Mouse (Mus musculus): ENCODE measurements around the gene 1700029H14Rik. TPM values are rescaled to one million over a fixed set of nuclear protein-coding genes. Genes with fewer than 3 reads are reported as not detected.

The 1700029H14Rik gene
- polyA plus RNA-seq, 1 experiment from 2014 or later, result not detected

GRCm38 (mm10) chr8:13597777-13598176 is 35.5 kb upstream of the 1700029H14Rik start:
- no peak overlapping the region for H3K4me3 ChIP-seq (replicated peaks; ENCODE audit: low read length)
- no peaks in the 10 kb centered on the region for H3K9me3 ChIP-seq (ENCODE audit: control insufficient read depth, low read length)
- WGBS, result 97% methylated on average over 6 of the region's 6 CpGs
- H3K36me3 ChIP-seq (ENCODE audit: control insufficient read depth, insufficient read depth), result peaks cover 5% of the 10 kb centered on the region; the same call in 1 of the 2 replicates
- no peaks in the 10 kb centered on the region; the same call in 1 of the 2 replicates for H3K4me1 ChIP-seq (replicated peaks; ENCODE audit: control insufficient read depth, insufficient read depth, low read length)
- ATAC-seq, result no peak
- H3K4me2 ChIP-seq (ENCODE audit: low read length), result no peak overlapping the region
- no peak overlapping the region for H3K27ac ChIP-seq (ENCODE audit: low read length)
- H3K9ac ChIP-seq (replicated peaks; ENCODE audit: low read depth, low read length), result no peak overlapping the region
- no peaks in the 10 kb centered on the region for H3K27me3 ChIP-seq (replicated peaks; ENCODE audit: control insufficient read depth, insufficient read depth, low read length)

- Histone ChIP-seq H3K27ac (ENCODE audit: low read length) (no peak overlapping the region), H3K9me3 (ENCODE audit: control insufficient read depth, low read length) (no peaks in the 10 kb centered on the region), H3K4me2 (ENCODE audit: low read length) (no peak overlapping the region), H3K4me1 (replicated peaks; ENCODE audit: control insufficient read depth, insufficient read depth, low read length) (no peaks in the 10 kb centered on the region), H3K4me3 (replicated peaks; ENCODE audit: low read length) (no peak overlapping the region), H3K9ac (replicated peaks; ENCODE audit: low read depth, low read length) (no peak overlapping the region), H3K36me3 (ENCODE audit: control insufficient read depth, insufficient read depth) (peaks cover 5% of the 10 kb centered on the region; the same call in 1 of the 2 replicates), H3K27me3 (replicated peaks; ENCODE audit: control insufficient read depth, insufficient read depth, low read length) (no peaks in the 10 kb centered on the region)
- WGBS, result 95% methylated on average over 6 of the region's 6 CpGs
- no peak for ATAC-seq
Measured at GRCm38 (mm10) chr8:13595861-13596260, 33.6 kb upstream of the 1700029H14Rik start.

GRCm38 (mm10) chr8:13594884-13595323 is 32.6 kb upstream of the 1700029H14Rik start:
- H3K4me2 ChIP-seq (ENCODE audit: low read length), result no peak overlapping the region
- ATAC-seq, result no peak
- no peaks in the 10 kb centered on the region for H3K27me3 ChIP-seq (replicated peaks; ENCODE audit: control insufficient read depth, insufficient read depth, low read length)
- no peak overlapping the region for H3K4me3 ChIP-seq (replicated peaks; ENCODE audit: low read length)
- H3K27ac ChIP-seq (ENCODE audit: low read length), result no peak overlapping the region
- H3K9me3 ChIP-seq (ENCODE audit: control insufficient read depth, low read length), result no peaks in the 10 kb centered on the region
- no peaks in the 10 kb centered on the region for H3K4me1 ChIP-seq (replicated peaks; ENCODE audit: control insufficient read depth, insufficient read depth, low read length)
- peaks cover 5% of the 10 kb centered on the region; the same call in 1 of the 2 replicates for H3K36me3 ChIP-seq (ENCODE audit: control insufficient read depth, insufficient read depth)
- no peak overlapping the region for H3K9ac ChIP-seq (replicated peaks; ENCODE audit: low read depth, low read length)
- 86% methylated on average over 11 of the region's 11 CpGs for WGBS

- Histone ChIP-seq H3K27me3 (replicated peaks; ENCODE audit: control insufficient read depth, insufficient read depth, low read length) (no peaks in the 10 kb centered on the region), H3K4me2 (ENCODE audit: low read length) (no peak overlapping the region), H3K36me3 (ENCODE audit: control insufficient read depth, insufficient read depth) (peaks cover 5% of the 10 kb centered on the region; the same call in 1 of the 2 replicates), H3K4me3 (replicated peaks; ENCODE audit: low read length) (no peak overlapping the region), H3K4me1 (replicated peaks; ENCODE audit: control insufficient read depth, insufficient read depth, low read length) (no peaks in the 10 kb centered on the region), H3K9ac (replicated peaks; ENCODE audit: low read depth, low read length) (no peak overlapping the region), H3K9me3 (ENCODE audit: control insufficient read depth, low read length) (no peaks in the 10 kb centered on the region), H3K27ac (ENCODE audit: low read length) (no peak overlapping the region)
- ATAC-seq, result no peak
- WGBS, result 86% methylated on average over 8 of the region's 8 CpGs
Measured at GRCm38 (mm10) chr8:13593340-13593739, 31.1 kb upstream of the 1700029H14Rik start.

- no peak overlapping the region for H3K9ac ChIP-seq (replicated peaks; ENCODE audit: low read depth, low read length)
- no peak overlapping the region for H3K4me2 ChIP-seq (ENCODE audit: low read length)
- H3K27ac ChIP-seq (ENCODE audit: low read length), result no peak overlapping the region
- no peaks in the 10 kb centered on the region for H3K27me3 ChIP-seq (replicated peaks; ENCODE audit: control insufficient read depth, insufficient read depth, low read length)
- no peaks in the 10 kb centered on the region for H3K36me3 ChIP-seq (ENCODE audit: control insufficient read depth, insufficient read depth)
- no peak overlapping the region for H3K4me3 ChIP-seq (replicated peaks; ENCODE audit: low read length)
- WGBS, result 85% methylated on average over 5 of the region's 6 CpGs
- no peaks in the 10 kb centered on the region for H3K4me1 ChIP-seq (replicated peaks; ENCODE audit: control insufficient read depth, insufficient read depth, low read length)
- H3K9me3 ChIP-seq (ENCODE audit: control insufficient read depth, low read length), result no peaks in the 10 kb centered on the region
- ATAC-seq, result no peak
Measured at GRCm38 (mm10) chr8:13591246-13591645, 29.0 kb upstream of the 1700029H14Rik start.

- no peaks in the 10 kb centered on the region for H3K4me1 ChIP-seq (replicated peaks; ENCODE audit: control insufficient read depth, insufficient read depth, low read length)
- no peak overlapping the region for H3K27ac ChIP-seq (ENCODE audit: low read length)
- no peaks in the 10 kb centered on the region for H3K27me3 ChIP-seq (replicated peaks; ENCODE audit: control insufficient read depth, insufficient read depth, low read length)
- H3K4me3 ChIP-seq (replicated peaks; ENCODE audit: low read length), result no peak overlapping the region
- no peaks in the 10 kb centered on the region for H3K9me3 ChIP-seq (ENCODE audit: control insufficient read depth, low read length)
- H3K4me2 ChIP-seq (ENCODE audit: low read length), result no peak overlapping the region
- no peak overlapping the region for H3K9ac ChIP-seq (replicated peaks; ENCODE audit: low read depth, low read length)
- WGBS, result 87% methylated on average over 6 of the region's 6 CpGs
- H3K36me3 ChIP-seq (ENCODE audit: control insufficient read depth, insufficient read depth), result no peaks in the 10 kb centered on the region
- no peak for ATAC-seq
Measured at GRCm38 (mm10) chr8:13589071-13589470, 26.8 kb upstream of the 1700029H14Rik start.

GRCm38 (mm10) chr8:13584652-13585051 is 22.4 kb upstream of the 1700029H14Rik start:
- Histone ChIP-seq H3K27me3 (replicated peaks; ENCODE audit: control insufficient read depth, insufficient read depth, low read length) (no peaks in the 10 kb centered on the region), H3K4me3 (replicated peaks; ENCODE audit: low read length) (no peak overlapping the region), H3K9ac (replicated peaks; ENCODE audit: low read depth, low read length) (no peak overlapping the region), H3K4me1 (replicated peaks; ENCODE audit: control insufficient read depth, insufficient read depth, low read length) (no peaks in the 10 kb centered on the region), H3K36me3 (ENCODE audit: control insufficient read depth, insufficient read depth) (peaks cover 15% of the 10 kb centered on the region), H3K4me2 (ENCODE audit: low read length) (no peak overlapping the region), H3K27ac (ENCODE audit: low read length) (no peak overlapping the region), H3K9me3 (ENCODE audit: control insufficient read depth, low read length) (no peaks in the 10 kb centered on the region)
- ATAC-seq, result no peak
- 83% methylated on average over 8 of the region's 8 CpGs for WGBS

- no peak overlapping the region for H3K4me2 ChIP-seq (ENCODE audit: low read length)
- H3K9ac ChIP-seq (replicated peaks; ENCODE audit: low read depth, low read length), result no peak overlapping the region
- H3K4me1 ChIP-seq (replicated peaks; ENCODE audit: control insufficient read depth, insufficient read depth, low read length), result no peaks in the 10 kb centered on the region
- no peak overlapping the region for H3K27ac ChIP-seq (ENCODE audit: low read length)
- no peaks in the 10 kb centered on the region for H3K9me3 ChIP-seq (ENCODE audit: control insufficient read depth, low read length)
- no peak overlapping the region for H3K4me3 ChIP-seq (replicated peaks; ENCODE audit: low read length)
- H3K27me3 ChIP-seq (replicated peaks; ENCODE audit: control insufficient read depth, insufficient read depth, low read length), result no peaks in the 10 kb centered on the region
- peaks cover 13% of the 10 kb centered on the region for H3K36me3 ChIP-seq (ENCODE audit: control insufficient read depth, insufficient read depth)
- WGBS, result 93% methylated on average over 6 of the region's 6 CpGs
- no peak for ATAC-seq
Measured at GRCm38 (mm10) chr8:13577869-13578268, 15.6 kb upstream of the 1700029H14Rik start.

GRCm38 (mm10) chr8:13571999-13572398 is 9.7 kb upstream of the 1700029H14Rik start:
- no peaks in the 10 kb centered on the region for H3K4me1 ChIP-seq (replicated peaks; ENCODE audit: control insufficient read depth, insufficient read depth, low read length)
- H3K27ac ChIP-seq (ENCODE audit: low read length), result no peak overlapping the region
- no peaks in the 10 kb centered on the region for H3K27me3 ChIP-seq (replicated peaks; ENCODE audit: control insufficient read depth, insufficient read depth, low read length)
- H3K36me3 ChIP-seq (ENCODE audit: control insufficient read depth, insufficient read depth), result peaks cover 4% of the 10 kb centered on the region
- 94% methylated on average over 11 of the region's 11 CpGs for WGBS
- ATAC-seq, result no peak
- no peak overlapping the region for H3K4me2 ChIP-seq (ENCODE audit: low read length)
- no peaks in the 10 kb centered on the region for H3K9me3 ChIP-seq (ENCODE audit: control insufficient read depth, low read length)
- no peak overlapping the region for H3K9ac ChIP-seq (replicated peaks; ENCODE audit: low read depth, low read length)
- H3K4me3 ChIP-seq (replicated peaks; ENCODE audit: low read length), result no peak overlapping the region

- no peaks in the 10 kb centered on the region for H3K9me3 ChIP-seq (ENCODE audit: control insufficient read depth, low read length)
- H3K27me3 ChIP-seq (replicated peaks; ENCODE audit: control insufficient read depth, insufficient read depth, low read length), result no peaks in the 10 kb centered on the region
- no peaks in the 10 kb centered on the region for H3K4me1 ChIP-seq (replicated peaks; ENCODE audit: control insufficient read depth, insufficient read depth, low read length)
- H3K4me2 ChIP-seq (ENCODE audit: low read length), result no peak overlapping the region
- ATAC-seq, result no peak
- no peak overlapping the region for H3K27ac ChIP-seq (ENCODE audit: low read length)
- no peaks in the 10 kb centered on the region for H3K36me3 ChIP-seq (ENCODE audit: control insufficient read depth, insufficient read depth)
- 91% methylated on average over 2 of the region's 2 CpGs for WGBS
- no peak overlapping the region for H3K9ac ChIP-seq (replicated peaks; ENCODE audit: low read depth, low read length)
- no peak overlapping the region for H3K4me3 ChIP-seq (replicated peaks; ENCODE audit: low read length)
Measured at GRCm38 (mm10) chr8:13557526-13557925, 4.7 kb downstream of the 1700029H14Rik start.
